ENCODE assay signal across 20 mouse cellular contexts in the genomic region with DNA sequence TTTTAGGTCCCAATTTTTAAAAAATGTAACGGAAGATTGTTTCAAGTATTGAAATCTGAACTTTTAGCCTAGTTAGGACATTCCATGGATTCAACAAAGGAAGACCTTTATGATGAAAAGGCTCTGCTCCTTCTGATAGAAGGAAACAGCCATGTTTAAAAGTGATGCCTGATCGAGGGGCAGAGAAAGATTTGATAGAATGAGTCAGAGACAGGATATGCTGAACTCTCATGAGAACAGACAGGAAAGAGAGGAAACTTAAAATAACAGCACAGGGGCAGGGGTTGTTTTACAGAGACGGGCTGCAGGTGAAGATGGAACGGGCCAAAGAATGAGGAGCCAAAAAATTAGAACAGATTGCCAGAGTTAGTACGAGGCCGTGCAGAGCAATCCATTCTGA. TPM values are rescaled to one million over a fixed set of nuclear protein-coding genes. Genes with fewer than 3 reads are reported as not detected.
DNase-seq lines count a peak whose midpoint lies in the region; ATAC-seq and TF ChIP-seq lines count a peak whose summit lies in the region.
"Had no signal": no experiment of that assay in that cellular context is flagged by ENCODE, and none has a peak within 500 bp of the region (broad histone marks: within the 10 kb centered on the region; RNA-seq: fewer than 3 reads in every experiment).

No protein-coding gene starts in this region.

- H3K4me1 ChIP-seq in heart, postnatal 0 days (ENCODE audit: control insufficient read depth, insufficient read depth) = no peaks in the 10 kb centered on the region
- H3K4me1 ChIP-seq: embryonic facial prominence, embryonic 15.5 days; forebrain, embryonic 15.5 days; hindbrain, embryonic 13.5 days; intestine, embryonic 15.5 days had no signal

- H3K27me3 ChIP-seq in heart, postnatal 0 days (ENCODE audit: control insufficient read depth, insufficient read depth, low read length) = no peaks in the 10 kb centered on the region
- H3K27me3 ChIP-seq: embryonic facial prominence, embryonic 15.5 days; forebrain, embryonic 15.5 days; hindbrain, embryonic 13.5 days; intestine, embryonic 15.5 days had no signal

- no peak overlapping the region for H3K9ac ChIP-seq in heart, postnatal 0 days (replicated peaks; ENCODE audit: low read depth, low read length)
- H3K9ac ChIP-seq: embryonic facial prominence, embryonic 15.5 days; forebrain, embryonic 15.5 days; hindbrain, embryonic 13.5 days; intestine, embryonic 15.5 days had no signal

- H3K4me2 ChIP-seq in heart, postnatal 0 days (ENCODE audit: low read depth, low read length) = no peak overlapping the region
- H3K4me2 ChIP-seq: embryonic facial prominence, embryonic 15.5 days; forebrain, embryonic 15.5 days; hindbrain, embryonic 13.5 days; intestine, embryonic 15.5 days had no signal

- H3K27ac ChIP-seq in heart, postnatal 0 days (ENCODE audit: low read depth) = 0 out of 2 replicates have a peak overlapping the region, but pooled peaks have one; percentile 11
- H3K27ac ChIP-seq: embryonic facial prominence, embryonic 15.5 days; forebrain, embryonic 15.5 days; hindbrain, embryonic 13.5 days; hindbrain, postnatal 0 days; intestine, embryonic 15.5 days had no signal

- TF ChIP-seq EP300 in heart, postnatal 0 days (IDR thresholded peaks at IDR 0.05; ENCODE audit: low read depth) = no peak

- no peak for ATAC-seq in heart, postnatal 0 days (ENCODE audit: insufficient read depth, low read depth)
- ATAC-seq in neutrophil, adult 5-6 weeks (ENCODE audit: extremely low read depth, insufficient number of reproducible peaks, low FRiP score, poor library complexity, severe bottlenecking) = 0 out of 2 replicates have a peak, but pooled peaks have one; percentile 16
- no peak for ATAC-seq in megakaryocyte, adult 5-6 weeks (ENCODE audit: poor library complexity, severe bottlenecking)
- ATAC-seq: forebrain, embryonic 15.5 days; hindbrain, postnatal 0 days; intestine, embryonic 15.5 days had no signal

- H3K9me3 ChIP-seq in heart, postnatal 0 days (replicated peaks; ENCODE audit: control insufficient read depth, low read length) = no peaks in the 10 kb centered on the region
- H3K9me3 ChIP-seq: embryonic facial prominence, embryonic 15.5 days; forebrain, embryonic 15.5 days; hindbrain, embryonic 13.5 days; intestine, embryonic 15.5 days had no signal

- no peaks in the 10 kb centered on the region for H3K36me3 ChIP-seq in heart, postnatal 0 days (replicated peaks; ENCODE audit: control insufficient read depth, insufficient read depth, low read length)
- H3K36me3 ChIP-seq: embryonic facial prominence, embryonic 15.5 days; forebrain, embryonic 15.5 days; hindbrain, embryonic 13.5 days; intestine, embryonic 15.5 days had no signal

- no peak for DNase-seq in heart, postnatal 0 days (ENCODE audit: low spot score)
- no peak for DNase-seq in heart, postnatal 14 days
- DNase-seq in 416B (ENCODE audit: low read depth) = peak; percentile 30
- peak; percentile 17 for DNase-seq in CD4-positive, CD25-positive, alpha-beta regulatory T cell, adult 2 months (ENCODE audit: low read depth, low spot score)
- no peak for DNase-seq in layer of hippocampus, postnatal 10 days (ENCODE audit: low spot score in 2 of 2)
- DNase-seq: adrenal gland, adult 2 months; adrenal gland, postnatal 25 days; cerebellum, adult 18-20 months; cerebellum, adult 9-11 months; cerebellum, postnatal 36 days; gastrocnemius, postnatal 36 days; heart, adult 11 months had no signal

- intact Hi-C loops in heart, postnatal 14 days (cut with DNase I) = no loop called here

- no peak for TF ChIP-seq CTCF in heart, postnatal 0 days (IDR thresholded peaks at IDR 0.05; ENCODE audit: low read depth)

- no peak overlapping the region for H3K4me3 ChIP-seq in heart, postnatal 0 days (ENCODE audit: low read depth, low read length)
- H3K4me3 ChIP-seq: embryonic facial prominence, embryonic 15.5 days; erythroblast, embryonic 14.5 days; forebrain, embryonic 15.5 days; hindbrain, embryonic 13.5 days; intestine, embryonic 15.5 days had no signal

- WGBS in heart, postnatal 0 days = 58% methylated on average over 6 of the region's 6 CpGs

RNA-seq across cellular contexts. Expression of a gene that starts 59.6 kb away (rescaled TPM):
- 28.1 and 34.0 TPM in 2 replicates for total RNA-seq in heart, postnatal 0 days (2014; rRNA removed; ENCODE audit: low replicate concordance)
- polyA plus RNA-seq in heart, postnatal 0 days (2015; fragmentation: Nextera tagmentation; extraction: Ambion mirVana) = 5.5 TPM in 2 replicates
- 10 to 100 TPM; 35.8 to 41.7 TPM for total RNA-seq in heart, postnatal 14 days (2021)
- total RNA-seq in neutrophil, adult 5-6 weeks (2017) = 14.2 and 16.4 TPM in 2 replicates
- total RNA-seq in layer of hippocampus, postnatal 10 days (2021) = 10 to 100 TPM; 25.1 to 26.2 TPM
- total RNA-seq in megakaryocyte, adult 5-6 weeks (2015) = 4.7 and 6.2 TPM in 2 replicates
- 10.4 and 10.9 TPM in 2 replicates for total RNA-seq in megakaryocyte, adult 5-6 weeks (2017)

Comparison
In these comparisons a context has a peak if more than half of its experiments do, and no peak if none do; other contexts are left out.
1. DNase-seq: peak in 416B (single experiment) and CD4-positive, CD25-positive, alpha-beta regulatory T cell, adult 2 months (single experiment); none in heart, postnatal 0 days (single experiment), heart, postnatal 14 days (0 of 2) and layer of hippocampus, postnatal 10 days (0 of 2).